Mouse (Mus musculus) monocyte, adult 2 months (primary cell): Measurements from ENCODE around the gene Crtac1.
A peak's percentile ranks its signal among the peaks of the same experiment; 100 is the strongest.

Source experiments
- DNase-seq, 2 experiments: peaks; one replicate each; pipeline ENCODE4 v3.0.0; 2022; ENCODE audit warnings: low spot score in 2 of 2, low read depth in 1 of 2

Crtac1 gene

GRCm38 (mm10) chr19:42290954-42291661 is 140.5 kb downstream of the Crtac1 start:
- no peak for DNase-seq

- no peak for DNase-seq
These were observed 143.2 kb downstream of the Crtac1 start for GRCm38 (mm10) chr19:42288361-42288760.

- no peak for DNase-seq
These were observed 147.4 kb downstream of the Crtac1 start for GRCm38 (mm10) chr19:42284178-42284577.

GRCm38 (mm10) chr19:42279611-42280010 is 152.0 kb downstream of the Crtac1 start:
- no peak for DNase-seq

- DNase-seq, result no peak
These were observed 153.1 kb downstream of the Crtac1 start for GRCm38 (mm10) chr19:42278461-42278860.

GRCm38 (mm10) chr19:42277288-42277687 is 154.3 kb downstream of the Crtac1 start:
- no peak for DNase-seq

GRCm38 (mm10) chr19:42272003-42272963 is 159.3 kb downstream of the Crtac1 start:
- peak in 1 of 2 experiments; percentile 33 for DNase-seq

- DNase-seq, result no peak
These were observed 160.4 kb downstream of the Crtac1 start for GRCm38 (mm10) chr19:42271182-42271581.

- DNase-seq, result no peak
These were observed 161.5 kb downstream of the Crtac1 start for GRCm38 (mm10) chr19:42270119-42270518.

- DNase-seq, result no peak
These were observed 163.2 kb downstream of the Crtac1 start for GRCm38 (mm10) chr19:42268337-42268736.

- no peak for DNase-seq
These were observed 168.1 kb downstream of the Crtac1 start for GRCm38 (mm10) chr19:42263524-42263923.

GRCm38 (mm10) chr19:42260486-42260885 is 171.1 kb downstream of the Crtac1 start:
- DNase-seq, result no peak

- no peak for DNase-seq
These were observed 173.0 kb downstream of the Crtac1 start for GRCm38 (mm10) chr19:42258596-42258995.

GRCm38 (mm10) chr19:42258031-42258430 is 173.6 kb downstream of the Crtac1 start:
- no peak for DNase-seq

GRCm38 (mm10) chr19:42257241-42257635 is 174.3 kb downstream of the Crtac1 start:
- DNase-seq, result no peak

GRCm38 (mm10) chr19:42256611-42257240 is 174.9 kb downstream of the Crtac1 start:
- DNase-seq, result no peak

GRCm38 (mm10) chr19:42255784-42256610 is 175.6 kb downstream of the Crtac1 start:
- no peak for DNase-seq

- DNase-seq, result no peak
These were observed 176.2 kb downstream of the Crtac1 start for GRCm38 (mm10) chr19:42255438-42255783.

GRCm38 (mm10) chr19:42249976-42250914 is 181.3 kb downstream of the Crtac1 start:
- no peak for DNase-seq

GRCm38 (mm10) chr19:42247519-42247918 is 184.1 kb downstream of the Crtac1 start, which contains the start of gene Golga7b:
Golga7b (plus strand) TSS chr19:42247574.
- no peak for DNase-seq
